Mouse (Mus musculus): ENCODE data around the gene Ankrd12.

GRCm38 (mm10) chr17:65961606-65962136 is 115.2 kb downstream of the Ankrd12 start:
- TF ChIP-seq GATA1 (IDR thresholded peaks at IDR 0.05; ENCODE audit: borderline replicate concordance, low read length) (no peak), FLI1 (IDR thresholded peaks at IDR 0.05; ENCODE audit: low read length) (no peak)
